Comparison of ENCODE assay signal across 16 mouse cellular contexts in the genomic region with DNA sequence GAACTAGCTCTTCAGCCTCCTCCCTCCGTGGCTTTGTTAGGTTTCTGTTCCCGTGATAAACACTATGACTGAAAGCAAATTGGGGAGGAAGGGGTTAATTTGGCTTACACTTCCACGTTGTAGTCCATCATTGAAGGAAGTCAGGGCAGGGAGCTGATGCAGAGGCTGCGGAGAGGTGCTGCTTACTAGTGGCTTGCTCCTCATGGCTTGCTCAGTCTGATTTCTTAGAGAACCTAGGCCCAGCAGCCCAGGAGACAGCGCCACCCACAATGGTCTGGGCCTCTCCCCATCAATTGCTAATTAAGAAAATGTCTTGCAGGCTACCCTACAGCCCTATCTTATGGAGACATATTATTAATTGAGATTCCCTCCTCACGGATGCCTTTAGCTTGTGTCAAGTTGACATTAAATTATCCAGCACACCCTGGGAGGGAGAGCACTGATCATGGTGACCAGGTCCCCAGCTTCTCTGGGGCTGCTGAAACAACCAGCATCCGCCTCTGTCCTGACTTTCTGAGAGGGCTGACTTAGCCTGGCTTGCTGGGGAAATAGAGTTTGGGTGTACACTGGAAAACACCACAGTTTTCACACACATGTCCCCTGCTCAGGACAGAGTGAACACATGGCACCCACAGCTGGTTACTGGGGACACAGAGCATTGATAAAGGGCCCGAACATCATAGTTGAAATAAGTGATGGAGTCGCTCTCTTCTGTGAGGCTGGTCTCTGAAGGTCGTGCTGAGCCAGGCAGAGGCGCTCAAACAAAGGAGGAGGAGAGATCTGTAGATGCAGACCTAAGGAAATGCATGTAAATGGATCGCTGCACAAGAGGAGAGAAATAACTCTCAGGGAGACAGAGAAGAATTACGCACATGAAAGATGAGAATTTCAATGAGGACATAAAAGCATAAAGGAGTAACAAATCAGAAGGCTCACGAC. TPM values are rescaled to one million over a fixed set of nuclear protein-coding genes. Genes with fewer than 3 reads are reported as not detected.
DNase-seq lines count a peak whose midpoint lies in the region; ATAC-seq lines count a peak whose summit lies in the region.
"Had no signal": no experiment of that assay in that cellular context is flagged by ENCODE, and none has a peak within 500 bp of the region (broad histone marks: within the 10 kb centered on the region; RNA-seq: fewer than 3 reads in every experiment).

No protein-coding gene starts in this region.

- no peak overlapping the region for H3K9ac ChIP-seq in hindbrain, embryonic 14.5 days
- H3K9ac ChIP-seq in midbrain, embryonic 13.5 days (replicated peaks) = no peak overlapping the region
- H3K9ac ChIP-seq in neural tube, embryonic 15.5 days (replicated peaks) = no peak overlapping the region
- H3K9ac ChIP-seq: heart, embryonic 12.5 days; limb, embryonic 15.5 days had no signal

- peak overlapping the region; percentile 73 for H3K27ac ChIP-seq in hindbrain, embryonic 14.5 days
- peak overlapping the region; percentile 52 for H3K27ac ChIP-seq in midbrain, embryonic 13.5 days
- peak overlapping the region; percentile 75 for H3K27ac ChIP-seq in neural tube, embryonic 15.5 days (replicated peaks)
- H3K27ac ChIP-seq: limb, embryonic 15.5 days had no signal

- no peaks in the 10 kb centered on the region for H3K27me3 ChIP-seq in hindbrain, embryonic 14.5 days (ENCODE audit: control insufficient read depth, insufficient read depth, low read length)
- no peaks in the 10 kb centered on the region for H3K27me3 ChIP-seq in midbrain, embryonic 13.5 days
- no peaks in the 10 kb centered on the region for H3K27me3 ChIP-seq in neural tube, embryonic 15.5 days (replicated peaks)
- H3K27me3 ChIP-seq: heart, embryonic 12.5 days; limb, embryonic 15.5 days had no signal

- peak; percentile 33 for DNase-seq in retina, embryonic 14.5 days (ENCODE audit: low spot score)
- no peak for DNase-seq in retina, postnatal 1 day
- peak; percentile 44 for DNase-seq in hindbrain, embryonic 14.5 days (ENCODE audit: low spot score)
- no peak for DNase-seq in heart, adult 9 months (ENCODE audit: low spot score in 2 of 2)
- DNase-seq in cerebellum, adult 9-10 months = no peak
- no peak for DNase-seq in lung, postnatal 36 days
- DNase-seq: adrenal gland, postnatal 25 days; kidney, adult 2 months; lung, postnatal 4 days; right cerebral cortex, postnatal 25 days; thymus, postnatal 25 days had no signal

- H3K4me2 ChIP-seq in hindbrain, embryonic 14.5 days (replicated peaks) = no peak overlapping the region
- 0 out of 2 replicates have a peak overlapping the region, but pooled peaks have one; percentile 2 for H3K4me2 ChIP-seq in midbrain, embryonic 13.5 days (replicated peaks)
- H3K4me2 ChIP-seq in neural tube, embryonic 15.5 days = 0 out of 2 replicates have a peak overlapping the region, but pooled peaks have one; percentile 11
- H3K4me2 ChIP-seq: heart, embryonic 12.5 days; limb, embryonic 15.5 days had no signal

- H3K9me3 ChIP-seq in hindbrain, embryonic 14.5 days (ENCODE audit: control insufficient read depth, low read length) = peaks cover 4% of the 10 kb centered on the region; the same call in 1 of the 2 replicates
- H3K9me3 ChIP-seq in midbrain, embryonic 13.5 days = no peaks in the 10 kb centered on the region
- H3K9me3 ChIP-seq in neural tube, embryonic 15.5 days (replicated peaks) = no peaks in the 10 kb centered on the region
- H3K9me3 ChIP-seq: heart, embryonic 12.5 days; limb, embryonic 15.5 days had no signal

- H3K36me3 ChIP-seq in hindbrain, embryonic 14.5 days (replicated peaks; ENCODE audit: control insufficient read depth, insufficient read depth) = no peaks in the 10 kb centered on the region
- H3K36me3 ChIP-seq in midbrain, embryonic 13.5 days = no peaks in the 10 kb centered on the region
- H3K36me3 ChIP-seq in neural tube, embryonic 15.5 days = peaks cover 4% of the 10 kb centered on the region; the same call in 1 of the 2 replicates
- H3K36me3 ChIP-seq: heart, embryonic 12.5 days; limb, embryonic 15.5 days had no signal

- H3K4me1 ChIP-seq in hindbrain, embryonic 14.5 days (replicated peaks; ENCODE audit: control insufficient read depth, insufficient read depth, low read length) = peaks cover 22% of the 10 kb centered on the region
- peaks cover 24% of the 10 kb centered on the region for H3K4me1 ChIP-seq in midbrain, embryonic 13.5 days (replicated peaks)
- H3K4me1 ChIP-seq in neural tube, embryonic 15.5 days = peaks cover 30% of the 10 kb centered on the region
- H3K4me1 ChIP-seq: limb, embryonic 15.5 days had no signal

- ATAC-seq in hindbrain, embryonic 14.5 days (ENCODE audit: low FRiP score) = peak; percentile 51
- ATAC-seq in midbrain, embryonic 13.5 days = peak; percentile 43
- ATAC-seq in neural tube, embryonic 15.5 days (ENCODE audit: low FRiP score) = peak; percentile 74

- no peak overlapping the region for H3K4me3 ChIP-seq in hindbrain, embryonic 14.5 days (replicated peaks; ENCODE audit: low read length)
- H3K4me3 ChIP-seq in midbrain, embryonic 13.5 days (replicated peaks) = no peak overlapping the region
- H3K4me3 ChIP-seq in neural tube, embryonic 15.5 days (replicated peaks) = no peak overlapping the region
- H3K4me3 ChIP-seq: erythroblast, embryonic 14.5 days; heart, embryonic 12.5 days; limb, embryonic 15.5 days had no signal

- WGBS in hindbrain, embryonic 14.5 days = 40% methylated on average over 14 of the region's 14 CpGs
- WGBS in midbrain, embryonic 13.5 days = 57% methylated on average over 14 of the region's 14 CpGs
- 31% methylated on average over 14 of the region's 14 CpGs for WGBS in neural tube, embryonic 15.5 days

RNA-seq across cellular contexts. Expression of gene Adcy1, which starts 39.2 kb away (rescaled TPM):
- polyA plus RNA-seq in hindbrain, embryonic 14.5 days (2014; fragmentation: Nextera tagmentation; extraction: Ambion mirVana) = 17.2 and 20.3 TPM in 2 replicates
- 2.8 and 3.0 TPM in 2 replicates for polyA plus RNA-seq in midbrain, embryonic 13.5 days (2015; fragmentation: Nextera tagmentation; extraction: Ambion mirVana)
- polyA plus RNA-seq in neural tube, embryonic 15.5 days (2015; fragmentation: Nextera tagmentation; extraction: Ambion mirVana) = 11.5 and 13.3 TPM in 2 replicates

Comparison
In these comparisons a context has a peak if more than half of its experiments do, and no peak if none do; other contexts are left out.
1. DNase-seq: peak in retina, embryonic 14.5 days (single experiment) and hindbrain, embryonic 14.5 days (single experiment); none in retina, postnatal 1 day (single experiment), heart, adult 9 months (0 of 2), cerebellum, adult 9-10 months (single experiment) and lung, postnatal 36 days (single experiment).
2. Peak in every context shown above with its lines, with median percentiles within 50 percentile points of each other: ATAC-seq and H3K27ac ChIP-seq.